Mouse (Mus musculus) cortical plate, adult 2 months (tissue): ENCODE results near the gene Cul5.

Source experiments
- CTCF ChIP-seq: fragments of 200-500 bp; IDR thresholded peaks from 2 replicates; pipeline ENCODE4 v1.5.1; 2011; ENCODE audit warnings: mild to moderate bottlenecking, control low read depth, low read length; ENCODE audit not compliant: insufficient read depth; ENCODE audit errors: extremely low read depth
- POLR2A ChIP-seq: fragments of 200-500 bp; IDR thresholded peaks from 2 replicates; pipeline ENCODE4 v1.6.1; 2011; ENCODE audit warnings: mild to moderate bottlenecking, low read length, control low read depth; ENCODE audit not compliant: insufficient read depth; ENCODE audit errors: extremely low read depth

DNA sequence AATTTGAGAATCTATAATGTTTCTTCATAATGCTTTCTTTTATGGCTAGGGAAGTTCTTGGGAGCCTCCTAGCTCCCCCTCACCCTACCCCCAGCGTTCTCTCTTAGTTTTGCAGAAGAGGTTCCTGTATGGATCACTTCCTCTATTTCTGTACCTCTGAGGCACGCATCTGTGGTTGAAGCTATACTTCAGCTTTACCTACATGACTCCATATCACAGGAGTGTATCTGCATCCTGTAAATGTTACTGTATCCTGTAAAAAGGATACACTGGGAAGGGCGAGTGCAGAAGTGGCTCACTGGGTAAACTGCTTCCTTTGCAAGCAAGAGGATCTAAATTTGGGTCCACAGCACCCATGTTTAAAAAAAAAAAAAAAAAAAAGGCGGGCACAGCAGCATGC is 30.7 kb upstream of the Cul5 start:
- no peak for TF ChIP-seq CTCF
- no peak for TF ChIP-seq POLR2A
